Mouse (Mus musculus): Measurements from ENCODE around the gene Prkce. TPM values are rescaled to one million over a fixed set of nuclear protein-coding genes. Genes with fewer than 3 reads are reported as not detected.

The Prkce gene
- total and polyA plus RNA-seq, 3 experiments, result 2.0 to 6.1 (median 2.7) TPM

DNA sequence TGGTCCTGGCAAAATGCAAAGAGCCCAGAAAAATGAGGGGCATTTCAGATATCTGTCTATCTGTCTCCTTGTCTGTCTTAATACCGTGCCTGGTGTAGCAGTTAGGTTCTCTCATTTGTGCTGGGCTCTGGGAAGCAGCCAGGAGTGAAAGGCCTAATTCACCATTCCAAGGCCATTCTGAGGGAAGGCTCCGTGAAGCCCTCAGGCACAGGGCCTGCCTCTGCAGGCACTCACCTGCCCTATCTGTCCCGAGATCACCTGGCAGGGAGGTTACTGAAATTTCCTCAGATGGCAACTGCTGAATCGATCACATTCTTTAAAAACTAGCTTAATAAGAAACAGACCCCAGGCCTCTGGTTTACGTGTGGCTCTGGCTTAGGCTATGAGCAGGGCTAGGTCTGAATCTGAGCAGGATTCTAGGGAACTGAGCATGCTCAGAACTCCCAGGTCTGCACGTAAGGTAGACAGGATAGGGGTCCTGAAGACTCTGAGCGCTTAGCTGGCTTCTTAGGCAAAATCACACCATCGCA lies 326.4 kb downstream of the Prkce start:
- Histone ChIP-seq H3K4me1 (ENCODE audit: insufficient read depth, low read depth, low read length) (no peaks in the 10 kb centered on the region), H3K36me3 (replicated peaks) (no peaks in the 10 kb centered on the region)
- TF ChIP-seq GATA1 (IDR thresholded peaks at IDR 0.05; ENCODE audit: borderline replicate concordance, low read length) (no peak), CTCF (IDR thresholded peaks at IDR 0.05; ENCODE audit: low read depth, low read length) (no peak)

DNA sequence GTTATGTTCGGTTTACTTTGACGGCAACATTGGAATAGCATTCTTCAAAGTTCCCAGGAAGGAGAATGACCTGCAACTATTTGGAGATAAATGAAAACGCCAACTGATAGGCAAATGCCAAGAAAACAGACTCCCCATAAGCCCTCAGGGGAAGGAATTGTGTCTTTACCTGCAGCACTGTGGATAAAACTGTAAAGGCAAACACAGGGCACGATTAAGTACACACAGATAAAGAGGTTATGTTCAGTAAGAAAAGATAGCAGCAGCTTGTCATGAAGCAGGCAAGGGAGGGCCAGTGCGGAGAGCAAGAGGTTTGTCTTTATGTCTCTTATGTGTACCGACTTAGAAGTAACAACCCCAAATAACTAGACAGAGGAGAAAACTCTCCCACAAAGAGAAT lies 326.9 kb downstream of the Prkce start:
- Histone ChIP-seq H3K27me3 (ENCODE audit: insufficient read depth, low read length) (no peaks in the 10 kb centered on the region), H3K36me3 (replicated peaks) (no peaks in the 10 kb centered on the region), H3K9me3 (replicated peaks) (peaks cover 11% of the 10 kb centered on the region), H3K4me3 (ENCODE audit: low read depth, low read length) (no peak overlapping the region), H3K4me1 (ENCODE audit: insufficient read depth, low read depth, low read length) (no peaks in the 10 kb centered on the region)
- no peak for TF ChIP-seq GATA2 (IDR thresholded peaks at IDR 0.05; ENCODE audit: borderline replicate concordance, low read depth, low read length)
- no peak for TF ChIP-seq GATA1 (IDR thresholded peaks at IDR 0.05; ENCODE audit: borderline replicate concordance, low read length)
- no peak for TF ChIP-seq CTCF (IDR thresholded peaks at IDR 0.05; ENCODE audit: low read depth, low read length)
- no peak for TF ChIP-seq TAL1 (conservative IDR thresholded peaks at IDR 0.05; ENCODE audit: low read depth, low read length)
- TF ChIP-seq POLR2AphosphoS5 (IDR thresholded peaks at IDR 0.05; ENCODE audit: insufficient replicate concordance, low read depth, low read length), result no peak
- no peak for ATAC-seq (ENCODE audit: extremely low read depth, insufficient number of reproducible peaks, low FRiP score, poor library complexity, severe bottlenecking)
- no peak for DNase-seq (ENCODE audit: low spot score)

More for the DNA sequence above, 326.4 kb downstream of the Prkce start:
- H3K27me3 ChIP-seq (ENCODE audit: insufficient read depth, low read length), result no peaks in the 10 kb centered on the region
- ATAC-seq (ENCODE audit: extremely low read depth, insufficient number of reproducible peaks, low FRiP score, poor library complexity, severe bottlenecking) (no peak), DNase-seq (ENCODE audit: low spot score) (no peak)
- no peak overlapping the region for H3K4me3 ChIP-seq (ENCODE audit: low read depth, low read length)
- peaks cover 11% of the 10 kb centered on the region for H3K9me3 ChIP-seq (replicated peaks)

DNA sequence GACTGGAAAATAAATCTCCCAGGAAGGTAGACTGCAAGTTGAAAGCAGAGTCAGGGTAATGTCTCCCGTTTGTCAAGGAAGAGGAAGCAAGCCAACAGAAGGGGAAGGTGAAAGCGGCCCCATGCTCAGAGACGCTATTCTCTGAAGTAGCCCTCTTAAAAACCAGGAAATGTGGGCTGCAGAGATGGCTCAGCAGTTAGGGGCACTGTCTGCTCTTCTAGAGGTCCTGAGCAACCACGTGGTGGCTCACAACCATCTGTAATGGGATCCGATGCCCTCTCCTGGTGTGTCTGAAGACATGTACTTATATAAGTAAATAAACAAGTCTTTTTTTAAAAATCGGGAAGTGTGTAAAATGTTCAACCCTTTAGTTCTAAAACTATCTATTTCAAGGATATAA lies 327.3 kb downstream of the Prkce start:
- Histone ChIP-seq H3K36me3 (replicated peaks) (no peaks in the 10 kb centered on the region), H3K4me3 (ENCODE audit: low read depth, low read length) (no peak overlapping the region), H3K9me3 (replicated peaks) (peaks cover 11% of the 10 kb centered on the region), H3K4me1 (ENCODE audit: insufficient read depth, low read depth, low read length) (no peaks in the 10 kb centered on the region), H3K27me3 (ENCODE audit: insufficient read depth, low read length) (no peaks in the 10 kb centered on the region)
- no peak for ATAC-seq (ENCODE audit: extremely low read depth, insufficient number of reproducible peaks, low FRiP score, poor library complexity, severe bottlenecking)
- TF ChIP-seq TAL1 (conservative IDR thresholded peaks at IDR 0.05; ENCODE audit: low read depth, low read length), result no peak
- TF ChIP-seq GATA2 (IDR thresholded peaks at IDR 0.05; ENCODE audit: borderline replicate concordance, low read depth, low read length), result no peak
- no peak for DNase-seq (ENCODE audit: low spot score)

DNA sequence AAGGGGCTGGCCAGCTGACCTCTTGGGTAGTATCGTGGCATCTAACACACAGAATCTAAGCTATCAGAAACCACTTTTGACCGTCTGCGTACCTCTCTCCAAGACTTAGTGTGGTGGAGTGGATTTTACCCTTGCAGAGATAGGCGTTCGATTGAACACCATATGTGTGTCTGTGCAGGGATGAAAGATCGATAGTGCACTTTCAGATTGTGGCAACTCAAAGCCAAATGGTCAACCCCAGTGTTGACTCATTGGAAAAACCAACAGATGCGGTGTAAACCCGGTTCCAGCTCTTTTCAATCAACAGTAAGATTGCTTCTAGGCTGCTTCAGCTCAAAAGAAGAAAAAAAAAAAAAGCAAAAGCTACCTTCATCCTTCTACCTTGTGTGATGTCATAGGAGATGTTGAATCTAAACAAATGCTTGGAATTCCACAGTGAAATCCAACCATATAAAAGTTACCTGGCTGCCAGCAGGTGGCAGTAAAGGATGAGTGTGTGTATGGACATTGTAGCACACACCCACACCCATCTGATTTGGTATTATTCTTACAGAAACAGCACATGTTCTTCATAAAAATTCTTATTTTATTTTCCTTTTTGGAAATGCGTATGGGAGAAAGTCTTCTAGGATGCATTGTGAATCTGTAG lies 328.7 kb downstream of the Prkce start:
- Histone ChIP-seq H3K9me3 (replicated peaks) (peaks cover 11% of the 10 kb centered on the region), H3K4me1 (ENCODE audit: insufficient read depth, low read depth, low read length) (no peaks in the 10 kb centered on the region), H3K4me3 (ENCODE audit: low read depth, low read length) (no peak overlapping the region), H3K27me3 (ENCODE audit: insufficient read depth, low read length) (no peaks in the 10 kb centered on the region), H3K36me3 (replicated peaks) (no peaks in the 10 kb centered on the region)
- TF ChIP-seq TAL1 (conservative IDR thresholded peaks at IDR 0.05; ENCODE audit: low read depth, low read length) (no peak), CTCF (IDR thresholded peaks at IDR 0.05; ENCODE audit: low read depth, low read length) (0 out of 2 replicates have a peak, but pooled peaks have one; percentile 5), GATA2 (IDR thresholded peaks at IDR 0.05; ENCODE audit: borderline replicate concordance, low read depth, low read length) (no peak), GATA1 (IDR thresholded peaks at IDR 0.05; ENCODE audit: borderline replicate concordance, low read length) (no peak)
- no peak for DNase-seq (ENCODE audit: low spot score)
- no peak for ATAC-seq (ENCODE audit: extremely low read depth, insufficient number of reproducible peaks, low FRiP score, poor library complexity, severe bottlenecking)

DNA sequence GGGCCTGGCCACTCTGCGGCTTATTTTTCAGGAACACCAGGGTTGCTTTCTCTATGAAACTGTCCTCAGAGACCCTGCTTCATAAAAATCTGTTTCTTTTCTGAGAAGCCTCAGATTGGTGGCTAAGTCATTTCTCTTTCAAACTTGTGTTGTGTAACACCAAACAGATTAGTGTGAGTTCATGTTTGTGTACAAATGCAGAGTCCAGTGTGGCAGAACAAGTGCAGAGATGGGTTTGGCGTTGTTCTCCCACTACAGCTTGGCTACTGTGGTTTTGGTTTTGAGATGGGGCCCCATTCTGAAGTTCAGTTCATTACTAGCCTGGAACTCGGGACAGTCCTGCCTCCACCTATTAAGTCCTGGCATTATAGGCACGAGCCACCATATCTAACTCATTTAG lies 329.7 kb downstream of the Prkce start:
- TF ChIP-seq CTCF (IDR thresholded peaks at IDR 0.05; ENCODE audit: low read depth, low read length) (no peak), GATA1 (IDR thresholded peaks at IDR 0.05; ENCODE audit: borderline replicate concordance, low read length) (no peak), GATA2 (IDR thresholded peaks at IDR 0.05; ENCODE audit: borderline replicate concordance, low read depth, low read length) (no peak), TAL1 (conservative IDR thresholded peaks at IDR 0.05; ENCODE audit: low read depth, low read length) (no peak), POLR2AphosphoS5 (IDR thresholded peaks at IDR 0.05; ENCODE audit: insufficient replicate concordance, low read depth, low read length) (no peak)
- Histone ChIP-seq H3K9me3 (replicated peaks) (peaks cover 10% of the 10 kb centered on the region), H3K4me1 (ENCODE audit: insufficient read depth, low read depth, low read length) (no peaks in the 10 kb centered on the region), H3K36me3 (replicated peaks) (no peaks in the 10 kb centered on the region), H3K27me3 (ENCODE audit: insufficient read depth, low read length) (no peaks in the 10 kb centered on the region), H3K4me3 (ENCODE audit: low read depth, low read length) (no peak overlapping the region)
- DNase-seq (ENCODE audit: low spot score) (no peak), ATAC-seq (ENCODE audit: extremely low read depth, insufficient number of reproducible peaks, low FRiP score, poor library complexity, severe bottlenecking) (no peak)

DNA sequence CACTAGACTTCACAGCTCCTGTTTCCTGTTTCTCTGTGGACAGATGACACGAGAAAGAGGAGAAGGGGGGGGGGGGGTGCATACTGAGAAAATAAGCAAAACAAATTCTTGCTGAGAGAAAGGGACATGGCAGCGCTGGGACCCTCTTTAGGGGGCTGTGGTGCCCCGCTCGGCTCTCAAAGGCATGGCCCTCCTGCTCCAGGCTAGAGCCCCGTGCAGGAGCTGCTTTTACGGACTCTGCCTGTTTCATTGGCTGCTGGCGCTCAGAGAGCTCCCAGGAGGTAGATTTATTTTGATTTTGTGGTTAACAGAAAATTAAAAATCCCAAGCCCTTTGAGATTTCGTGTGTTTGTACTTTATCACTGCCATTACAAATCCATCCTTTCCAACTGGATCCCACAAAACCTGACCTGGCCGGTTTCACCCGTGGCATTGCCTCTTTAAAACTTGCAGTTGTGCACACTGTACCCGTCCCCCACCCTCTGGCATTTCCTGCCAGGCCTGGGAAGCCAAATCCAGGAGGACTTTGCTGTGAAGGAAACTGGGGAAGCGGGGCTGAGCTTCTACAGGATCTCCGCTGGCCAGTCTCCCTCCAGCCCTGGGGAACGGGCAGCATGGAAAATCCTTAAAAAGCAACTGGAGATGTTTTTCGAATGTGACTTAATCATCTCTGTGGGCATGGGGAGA lies 331.9 kb downstream of the Prkce start:
- TF ChIP-seq POLR2AphosphoS5 (IDR thresholded peaks at IDR 0.05; ENCODE audit: insufficient replicate concordance, low read depth, low read length) (no peak), TAL1 (conservative IDR thresholded peaks at IDR 0.05; ENCODE audit: low read depth, low read length) (no peak), GATA2 (IDR thresholded peaks at IDR 0.05; ENCODE audit: borderline replicate concordance, low read depth, low read length) (no peak)
- H3K27me3 ChIP-seq (ENCODE audit: insufficient read depth, low read length), result no peaks in the 10 kb centered on the region
- no peak overlapping the region for H3K4me3 ChIP-seq (ENCODE audit: low read depth, low read length)
- no peaks in the 10 kb centered on the region for H3K36me3 ChIP-seq (replicated peaks)
- DNase-seq (ENCODE audit: low spot score) (no peak), ATAC-seq (ENCODE audit: extremely low read depth, insufficient number of reproducible peaks, low FRiP score, poor library complexity, severe bottlenecking) (no peak)
- H3K4me1 ChIP-seq (ENCODE audit: insufficient read depth, low read depth, low read length), result no peaks in the 10 kb centered on the region
- H3K9me3 ChIP-seq (replicated peaks), result peaks cover 12% of the 10 kb centered on the region

Measured in G1E (cell line).